Mouse (Mus musculus): ENCODE data around the gene Spg7.
"Not testable (repeated sequence)": the region's sequence is repeated elsewhere in the genome, so short reads cannot be mapped to it uniquely, and the experiment has no call there.

Gene Spg7

GRCm38 (mm10) chr8:123062721-123063120 lies at the start of gene Spg7:
Gene Spg7, plus strand, starts transcription at chr8:123062942.
- DNase-seq, result no peak

DNA sequence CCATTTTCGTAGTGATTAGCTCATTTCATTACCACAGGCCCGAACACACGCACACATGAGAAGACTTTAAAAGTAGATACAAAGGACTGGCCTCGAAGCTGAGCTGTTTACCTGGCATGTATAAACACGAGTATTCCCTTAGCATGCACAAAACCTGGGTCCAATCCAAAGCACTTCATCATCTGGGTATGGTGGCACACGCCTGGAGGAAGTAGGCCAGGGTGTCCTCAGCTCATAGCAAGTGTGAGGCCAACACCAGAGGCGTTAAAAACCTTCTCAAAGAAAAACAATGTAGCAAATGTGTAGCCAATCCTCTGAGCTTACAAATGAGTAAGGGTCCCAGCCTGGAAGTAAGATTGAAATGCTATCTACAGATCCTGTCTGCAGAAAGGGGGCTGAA lies 48.3 kb upstream of the Spg7 start:
- DNase-seq, result no peak

DNA sequence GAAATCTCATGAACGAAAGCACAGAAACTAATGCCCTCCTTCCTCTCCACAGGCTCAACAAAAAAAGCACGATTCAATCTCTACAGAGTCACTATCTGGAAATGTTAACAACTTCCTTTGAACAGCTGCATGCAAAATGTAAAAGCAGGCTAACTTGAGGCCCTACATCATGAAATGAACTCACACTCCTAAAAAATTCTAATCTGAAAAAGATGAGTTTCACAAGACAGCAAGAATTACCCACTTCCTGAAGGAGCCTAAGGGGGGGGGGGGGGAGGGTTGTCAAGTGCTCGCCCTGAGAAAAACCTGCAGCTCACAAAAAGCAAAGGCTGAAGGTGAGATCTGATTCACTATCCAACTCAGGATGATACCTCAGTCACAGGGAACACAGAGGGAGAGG lies 47.7 kb upstream of the Spg7 start:
- DNase-seq, result no peak

- no peak for DNase-seq
Measured at GRCm38 (mm10) chr8:123017143-123017542, 45.6 kb upstream of the Spg7 start.

DNA sequence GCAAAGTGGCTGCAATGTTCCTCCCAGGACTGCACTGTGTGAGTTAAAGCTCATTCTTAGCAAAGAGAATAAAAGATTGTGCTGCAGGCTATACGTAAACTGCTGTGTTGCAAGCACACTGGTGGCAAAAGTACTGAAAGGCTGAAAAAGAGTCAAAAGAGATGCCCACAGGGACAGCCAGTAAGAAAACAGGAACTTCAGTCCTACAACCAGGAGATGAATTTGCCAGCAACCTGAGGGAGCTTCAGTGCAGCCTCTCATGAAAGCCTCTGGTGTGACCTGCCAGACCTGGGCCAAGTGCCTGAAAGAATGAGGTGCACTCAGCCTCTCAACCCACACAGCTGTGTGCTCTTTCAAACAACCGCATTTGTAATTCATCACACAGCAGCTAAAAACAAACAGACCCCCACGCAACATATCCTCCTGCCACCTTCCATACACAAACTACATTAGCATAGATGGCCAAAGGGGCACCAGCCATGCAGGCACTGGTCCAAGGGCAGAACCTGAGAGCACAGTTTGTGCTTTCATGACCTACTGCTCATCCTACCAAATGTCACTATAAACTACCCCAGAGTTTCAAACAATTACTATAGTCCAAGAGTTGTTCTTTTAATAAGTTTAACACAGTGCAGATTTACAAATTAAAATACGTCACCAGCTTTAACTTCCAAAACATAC lies 44.1 kb upstream of the Spg7 start:
- peak in 1 of 2 experiments; percentile 29 for DNase-seq

- no peak for DNase-seq
Measured at GRCm38 (mm10) chr8:123020084-123020483, 42.7 kb upstream of the Spg7 start.

GRCm38 (mm10) chr8:123020859-123021258 lies 41.9 kb upstream of the Spg7 start:
- no peak for DNase-seq

- no peak for DNase-seq
Measured at GRCm38 (mm10) chr8:123021259-123021658, 41.5 kb upstream of the Spg7 start.

- no peak for DNase-seq
Measured at GRCm38 (mm10) chr8:123022727-123023126, 40.0 kb upstream of the Spg7 start.

DNA sequence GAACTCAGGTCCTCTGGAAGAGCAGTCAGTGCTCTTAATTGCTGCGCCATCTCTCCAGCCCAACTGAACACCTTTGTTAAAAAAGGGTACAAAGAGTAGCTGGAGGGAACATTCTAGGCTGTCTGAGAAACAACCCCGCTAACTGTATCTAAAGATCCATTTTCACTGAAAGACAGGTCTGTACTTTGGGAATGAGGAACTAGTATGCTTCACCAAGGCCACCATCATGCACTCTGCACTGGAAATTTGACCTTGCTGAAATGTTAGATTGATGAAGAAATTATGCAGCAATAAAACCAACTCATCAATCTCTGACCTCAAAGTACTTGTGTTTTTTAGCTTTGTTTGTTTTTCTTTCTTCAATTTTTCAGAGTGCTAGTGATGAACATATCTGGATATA lies 38.5 kb upstream of the Spg7 start:
- DNase-seq, result no peak

GRCm38 (mm10) chr8:123025951-123026351 lies 36.8 kb upstream of the Spg7 start:
- DNase-seq, result no peak

DNA sequence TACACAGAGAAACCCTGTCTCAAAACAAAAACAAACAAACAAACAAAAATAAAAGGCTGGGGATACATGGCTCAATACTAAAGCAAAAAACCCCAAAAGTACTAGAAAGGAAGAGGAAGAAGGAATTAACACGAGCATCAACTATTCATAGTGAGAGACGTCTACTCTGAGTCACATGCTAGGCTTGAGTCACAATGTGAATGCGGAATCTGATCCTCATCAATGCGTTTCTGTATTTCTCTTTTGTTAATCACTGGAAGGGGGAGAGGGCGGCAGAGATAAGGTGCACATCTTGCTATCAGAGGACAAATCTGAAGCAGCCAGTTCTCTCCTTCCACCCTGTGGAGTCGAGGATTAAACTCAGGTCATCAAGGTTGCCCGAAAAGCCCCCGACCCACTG lies 35.0 kb upstream of the Spg7 start:
- no peak for DNase-seq

GRCm38 (mm10) chr8:123030091-123030490 lies 32.7 kb upstream of the Spg7 start:
- DNase-seq, result not testable (repeated sequence)

- no peak for DNase-seq
Measured at GRCm38 (mm10) chr8:123031321-123031978, 31.3 kb upstream of the Spg7 start.

GRCm38 (mm10) chr8:123032730-123033129 lies 30.0 kb upstream of the Spg7 start:
- DNase-seq, result no peak

DNA sequence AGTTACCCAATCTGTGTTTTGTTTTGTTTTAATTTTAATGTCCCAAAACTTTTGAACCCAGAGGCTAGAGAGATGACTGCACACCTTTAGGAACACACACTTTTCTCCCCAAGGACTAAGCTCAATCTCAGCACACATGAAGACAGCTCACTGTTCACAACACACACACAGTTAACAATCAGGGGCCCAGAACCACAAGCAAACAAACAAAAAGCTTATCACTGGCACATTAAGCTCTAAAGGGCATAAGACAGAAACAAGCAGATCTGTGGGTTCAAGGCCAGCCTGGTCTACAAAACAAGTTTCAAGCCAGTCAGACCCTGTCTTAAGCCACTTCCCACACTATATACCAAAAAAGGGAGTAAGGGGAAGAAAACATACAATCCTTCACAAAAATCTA lies 29.3 kb upstream of the Spg7 start:
- DNase-seq, result no peak

GRCm38 (mm10) chr8:123034171-123034570 lies 28.6 kb upstream of the Spg7 start:
- DNase-seq, result no peak

GRCm38 (mm10) chr8:123036956-123037355 lies 25.8 kb upstream of the Spg7 start:
- DNase-seq, result peak in 1 of 2 experiments; percentile 21

- DNase-seq, result no peak
Measured at GRCm38 (mm10) chr8:123037487-123037886, 25.3 kb upstream of the Spg7 start.

GRCm38 (mm10) chr8:123038351-123038750 lies 24.4 kb upstream of the Spg7 start:
- DNase-seq, result no peak

DNA sequence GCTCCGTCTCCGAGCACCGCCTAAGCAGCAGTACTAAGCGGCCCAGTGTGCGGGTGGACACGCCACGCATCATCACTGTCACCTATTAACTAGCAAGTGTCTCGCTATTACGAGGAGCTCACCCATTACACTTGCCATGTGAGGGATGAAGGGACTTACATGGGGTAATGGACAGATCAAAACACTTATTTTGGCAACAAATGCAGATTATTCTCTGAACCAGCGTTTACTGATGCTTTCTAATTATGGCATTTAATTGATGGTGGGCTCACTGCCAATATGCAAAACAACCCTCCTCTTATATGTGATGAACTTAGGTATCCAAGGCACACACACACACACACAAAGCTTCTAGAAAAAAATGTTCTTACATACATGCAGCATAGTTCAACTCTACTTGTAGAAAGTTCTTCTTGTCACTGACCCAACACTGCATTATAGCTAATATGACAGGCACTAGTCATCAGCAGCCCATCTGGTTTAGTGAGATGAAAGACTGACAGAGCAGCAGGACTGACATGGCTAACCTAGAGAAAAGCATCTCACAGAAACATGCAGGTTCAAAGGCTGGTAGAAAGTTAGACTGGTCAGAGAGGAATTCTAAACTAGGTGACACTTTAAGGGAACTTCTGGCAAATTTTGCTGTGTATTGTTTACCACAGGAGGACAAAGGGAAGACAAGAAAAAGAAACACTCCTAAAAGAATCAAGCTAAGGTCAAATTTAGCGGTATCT lies 23.2 kb upstream of the Spg7 start:
- peak in 1 of 2 experiments; percentile 29 for DNase-seq

GRCm38 (mm10) chr8:123040110-123040650 lies 22.6 kb upstream of the Spg7 start:
- DNase-seq, result no peak

DNA sequence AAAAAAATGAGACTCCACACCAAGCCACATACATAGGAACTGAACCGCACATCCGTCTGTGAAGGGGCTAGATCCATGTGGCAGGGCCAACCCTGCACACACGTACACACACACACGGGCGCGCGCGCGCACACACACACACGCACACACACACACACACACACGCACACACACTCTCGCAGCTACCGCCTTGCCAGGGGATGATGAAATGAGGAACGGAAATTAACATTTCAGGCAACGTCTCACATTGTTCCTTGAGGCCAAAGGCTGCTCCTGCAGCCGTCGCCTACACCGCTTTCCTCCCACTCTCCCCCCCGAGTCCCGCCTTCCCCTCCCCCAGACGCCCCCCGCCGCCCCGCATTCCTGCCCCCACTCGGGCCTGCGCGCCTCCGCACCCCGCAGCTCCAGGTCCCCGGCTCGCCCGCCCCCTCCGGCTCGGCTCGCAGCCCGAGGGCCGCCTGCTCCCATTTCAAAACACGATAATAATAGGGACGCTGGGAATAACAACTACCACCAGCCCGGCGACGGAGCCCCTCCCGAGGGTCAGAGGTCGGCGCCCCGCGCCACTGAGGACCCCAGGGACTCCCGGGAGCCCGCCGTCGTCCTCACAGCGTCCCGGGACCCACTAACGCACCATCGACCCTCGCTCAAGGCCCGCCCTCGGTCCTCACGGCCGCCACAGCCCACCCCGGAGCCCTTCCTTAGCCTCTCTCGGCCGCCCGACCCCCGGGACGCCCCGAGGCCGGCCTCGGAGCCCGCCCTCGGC lies 21.6 kb upstream of the Spg7 start:
- DNase-seq, result peak; percentile 67 to 71
